Mouse (Mus musculus) spleen, adult 2 months (tissue): ENCODE results near the gene Gm49601. TPM values are rescaled to one million over a fixed set of nuclear protein-coding genes. Genes with fewer than 3 reads are reported as not detected.

Experiments used
- DNase-seq, 2 experiments: peaks; one replicate each; pipeline versions ENCODE4 v3.0.0 to v3.0.0-alpha.2; 2012 to 2021; ENCODE audit warnings: low spot score in 2 of 2, low read depth in 1 of 2
- H3K27ac ChIP-seq: fragments of 200-500 bp; 2 replicates; pipeline ENCODE4 v1.5.1; 2012; ENCODE audit warnings: low read length, inconsistent platforms; ENCODE audit not compliant: insufficient read depth
- H3K27me3 ChIP-seq: fragments of 200-500 bp; 2 replicates; pipeline ENCODE4 v1.6.1; 2012; ENCODE audit warnings: mild to moderate bottlenecking, moderate library complexity, low read length, inconsistent platforms; ENCODE audit not compliant: control insufficient read depth, insufficient read depth
- H3K36me3 ChIP-seq: fragments of 200-500 bp; 2 replicates; pipeline ENCODE4 v1.6.1; 2012; ENCODE audit warnings: mild to moderate bottlenecking, low read length, inconsistent platforms; ENCODE audit not compliant: control insufficient read depth, insufficient read depth
- H3K4me1 ChIP-seq: fragments of 200-500 bp; 2 replicates; pipeline ENCODE4 v1.6.1; 2011; ENCODE audit warnings: inconsistent platforms; ENCODE audit not compliant: control insufficient read depth, insufficient read depth, insufficient read length
- H3K4me3 ChIP-seq: fragments of 200-500 bp; 2 replicates; pipeline ENCODE4 v1.5.1; 2011; ENCODE audit warnings: mild to moderate bottlenecking, inconsistent platforms; ENCODE audit not compliant: insufficient read depth, insufficient read length; ENCODE audit errors: extremely low read depth
- CTCF ChIP-seq: fragments of 200-500 bp; IDR thresholded peaks from 2 replicates; pipeline ENCODE4 v1.5.1; 2011; ENCODE audit warnings: mild to moderate bottlenecking, inconsistent platforms; ENCODE audit not compliant: insufficient read depth, insufficient read length, insufficient replicate concordance; ENCODE audit errors: extremely low read depth
- POLR2A ChIP-seq: fragments of 200-500 bp; IDR thresholded peaks from 2 replicates; pipeline ENCODE4 v1.6.1; 2011; ENCODE audit warnings: low read depth, low read length, inconsistent platforms
- WGBS: fragments of 180-500 bp; shearing (Covaris S2); methylation state at CpG from one replicate; pipeline ENCODE4 v1.1.7; 2018; 5-methylcytosine and 5-hydroxymethylcytosine counted together
- polyA plus RNA-seq: library from polyadenylated mRNA; depleted of rRNA; stranded (reverse); fragments of >200 nt; gene quantifications from 2 replicates; pipeline ENCODE4 v1.2.3, GENCODE M21; 2012

Gene Gm49601
- polyA plus RNA-seq, 1 experiment, result 0.71 TPM

DNA sequence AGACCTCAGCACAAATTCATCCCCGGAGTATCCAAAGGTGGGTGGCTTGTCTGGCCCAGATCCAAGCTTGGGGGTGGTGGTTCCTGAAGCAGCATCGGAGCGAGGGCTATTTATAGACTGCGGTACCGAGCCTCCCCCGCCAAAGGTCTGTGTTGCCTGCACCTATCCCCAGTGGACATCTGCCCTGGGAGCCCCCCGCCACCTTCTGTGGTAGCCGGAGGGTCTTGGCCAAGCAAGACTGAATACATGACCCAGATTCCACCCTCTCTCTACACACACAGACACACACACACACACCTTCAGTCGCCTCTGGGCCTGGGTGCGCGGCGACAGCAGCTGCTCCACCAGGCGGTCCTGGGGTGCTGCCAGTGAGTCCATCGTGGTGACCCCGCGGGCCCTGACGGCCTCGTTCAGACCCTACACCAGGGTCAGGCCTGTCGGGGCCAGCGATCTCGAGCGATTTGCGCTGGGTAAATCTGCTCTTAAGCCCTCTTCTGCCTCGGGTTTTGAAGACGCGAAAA is 376 bp downstream of the Gm49601 start:
- Histone ChIP-seq H3K4me1 (peaks cover 4% of the 10 kb centered on the region; the same call in 1 of the 2 replicates), H3K36me3 (no peaks in the 10 kb centered on the region), H3K27ac (no peak overlapping the region), H3K4me3 (peak overlapping the region; percentile 44; the same call in 1 of the 2 replicates), H3K27me3 (peaks cover 33% of the 10 kb centered on the region)
- no peak for DNase-seq
- 17% methylated on average over 26 of the region's 26 CpGs for WGBS
- TF ChIP-seq POLR2A, result no peak
- TF ChIP-seq CTCF, result no peak

DNA sequence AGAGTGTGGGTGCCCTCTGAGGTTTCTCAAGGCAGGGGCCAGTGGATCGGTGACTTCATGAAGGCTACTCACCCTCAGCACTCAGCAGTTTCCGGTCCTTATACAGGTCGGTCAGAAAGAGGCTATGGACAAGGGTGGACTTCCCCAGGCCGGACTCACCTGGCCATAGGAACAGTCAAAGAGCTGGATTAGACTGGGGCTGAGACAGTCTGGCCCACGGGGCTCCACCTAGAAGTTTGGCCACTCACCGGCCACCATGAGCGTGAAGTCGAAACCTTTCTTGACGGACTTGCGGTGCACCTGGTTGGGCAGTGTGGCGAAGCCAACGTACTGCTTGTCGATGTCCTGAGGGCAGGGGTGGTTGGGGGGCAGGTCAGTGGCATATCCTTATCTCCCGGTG is 1.1 kb downstream of the Gm49601 start:
- H3K4me3 ChIP-seq, result no peak overlapping the region
- peaks cover 4% of the 10 kb centered on the region; the same call in 1 of the 2 replicates for H3K4me1 ChIP-seq
- no peaks in the 10 kb centered on the region for H3K36me3 ChIP-seq
- peaks cover 35% of the 10 kb centered on the region for H3K27me3 ChIP-seq
- TF ChIP-seq POLR2A (no peak), CTCF (no peak)
- DNase-seq, result no peak
- WGBS, result 49% methylated on average over 14 of the region's 14 CpGs
- H3K27ac ChIP-seq, result no peak overlapping the region

GRCm38 (mm10) chr16:18624641-18625040 is 1.6 kb downstream of the Gm49601 start:
- Histone ChIP-seq H3K4me1 (peaks cover 4% of the 10 kb centered on the region; the same call in 1 of the 2 replicates), H3K27me3 (peaks cover 31% of the 10 kb centered on the region), H3K4me3 (no peak overlapping the region), H3K36me3 (no peaks in the 10 kb centered on the region), H3K27ac (no peak overlapping the region)
- TF ChIP-seq POLR2A, result no peak
- no peak for TF ChIP-seq CTCF
- WGBS, result 27% methylated on average over 15 of the region's 15 CpGs
- no peak for DNase-seq

GRCm38 (mm10) chr16:18623751-18624540 is 2.3 kb downstream of the Gm49601 start:
- Histone ChIP-seq H3K4me1 (peaks cover 4% of the 10 kb centered on the region; the same call in 1 of the 2 replicates), H3K4me3 (no peak overlapping the region), H3K27me3 (peaks cover 26% of the 10 kb centered on the region), H3K27ac (no peak overlapping the region), H3K36me3 (no peaks in the 10 kb centered on the region)
- no peak for DNase-seq
- 41% methylated on average over 15 of the region's 15 CpGs for WGBS
- no peak for TF ChIP-seq CTCF
- TF ChIP-seq POLR2A, result no peak

DNA sequence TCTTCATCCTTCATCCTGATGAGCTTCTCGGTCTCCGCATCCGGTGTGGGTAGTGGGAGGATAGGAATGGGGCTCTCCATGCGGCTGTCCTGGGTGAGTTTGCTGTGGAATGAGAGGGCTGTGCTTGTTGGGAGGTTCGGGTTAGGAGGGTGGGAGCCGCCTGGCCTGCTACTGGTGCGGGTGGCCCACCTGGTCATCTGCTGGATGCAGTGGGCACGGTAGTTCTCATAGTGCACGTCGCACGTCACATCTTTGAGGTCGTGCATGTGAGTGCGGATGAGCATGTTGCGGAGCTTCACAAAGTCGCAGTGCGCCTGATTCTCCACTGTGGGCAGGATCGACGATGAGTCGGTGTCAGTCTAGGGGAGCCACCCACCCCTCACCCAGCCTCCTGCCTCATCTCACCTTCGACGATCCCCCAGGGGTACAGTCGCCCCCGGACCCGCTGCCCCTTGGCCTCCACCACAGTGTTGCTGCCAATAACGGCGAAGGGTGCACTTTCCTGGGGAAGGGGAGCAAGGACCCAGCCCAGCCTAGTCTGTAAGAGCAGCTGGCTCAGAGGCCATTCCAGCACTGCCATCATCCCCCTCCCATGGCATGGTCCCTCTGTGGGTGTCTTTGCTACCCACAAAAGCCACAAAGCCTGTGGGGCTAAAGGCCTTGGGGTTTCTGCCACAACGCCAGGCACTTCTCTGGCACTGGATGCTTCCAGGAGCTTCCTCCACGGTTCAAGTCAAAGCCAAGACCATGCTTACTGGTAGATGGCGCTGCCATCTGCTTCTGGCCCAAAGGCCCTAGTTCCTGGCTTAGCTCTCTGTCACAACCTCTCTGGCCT is 3.1 kb downstream of the Gm49601 start:
- DNase-seq, result no peak
- peaks cover 26% of the 10 kb centered on the region for H3K27me3 ChIP-seq
- H3K4me1 ChIP-seq, result peaks cover 4% of the 10 kb centered on the region; the same call in 1 of the 2 replicates
- H3K4me3 ChIP-seq, result no peak overlapping the region
- H3K27ac ChIP-seq, result no peak overlapping the region
- no peak for TF ChIP-seq POLR2A
- TF ChIP-seq CTCF, result no peak
- H3K36me3 ChIP-seq, result no peaks in the 10 kb centered on the region
- 34% methylated on average over 29 of the region's 29 CpGs for WGBS

- H3K27me3 ChIP-seq, result peaks cover 26% of the 10 kb centered on the region
- H3K36me3 ChIP-seq, result no peaks in the 10 kb centered on the region
- no peak within 1 kb of the TSS for H3K27ac ChIP-seq
- no peak within 1 kb of the TSS for H3K4me3 ChIP-seq
- TF ChIP-seq POLR2A, result no peak
- TF ChIP-seq CTCF, result no peak
- no peak for DNase-seq
- 10% methylated on average over 17 of the region's 17 CpGs for WGBS
- peaks cover 4% of the 10 kb centered on the region; the same call in 1 of the 2 replicates for H3K4me1 ChIP-seq
These were observed 4.2 kb downstream of the Gm49601 start, which contains the start of gene Gp1bb for GRCm38 (mm10) chr16:18622019-18622418. TSS of gene Gp1bb (minus strand) at chr16:18622403.
